Mouse (Mus musculus): ENCODE data around the gene Olfr815. TPM values are rescaled to one million over a fixed set of nuclear protein-coding genes. Genes with fewer than 3 reads are reported as not detected.
"Not testable (repeated sequence)": the region's sequence is repeated elsewhere in the genome, so short reads cannot be mapped to it uniquely, and the experiment has no call there.

Olfr815 gene
- polyA plus RNA-seq (2015; fragmentation: Nextera tagmentation; extraction: Ambion mirVana), result not detected in 2 replicates

DNA sequence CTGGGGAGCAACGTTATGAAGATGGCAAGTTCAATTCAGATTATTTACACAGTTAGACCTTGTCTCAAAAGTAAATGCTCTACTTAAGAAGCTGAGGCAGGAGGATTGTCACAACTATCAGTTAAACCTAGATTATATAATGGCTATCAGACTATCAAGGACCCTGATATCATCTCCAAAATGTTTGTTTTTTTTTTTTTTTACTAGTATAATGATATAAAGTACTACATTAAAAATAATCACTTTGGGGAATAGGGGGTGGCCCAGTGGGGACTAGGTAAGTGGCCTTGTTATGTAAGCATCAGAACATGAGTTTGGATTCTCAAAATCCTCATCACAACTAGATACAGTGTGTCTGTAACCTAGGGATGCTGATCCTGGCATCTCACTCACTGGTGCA, at the start of gene Olfr815:
Gene Olfr815, minus strand, starts transcription at position 101 of the 400 bp plus-strand sequence.
- H3K27ac ChIP-seq (replicated peaks), result not testable (repeated sequence)

DNA sequence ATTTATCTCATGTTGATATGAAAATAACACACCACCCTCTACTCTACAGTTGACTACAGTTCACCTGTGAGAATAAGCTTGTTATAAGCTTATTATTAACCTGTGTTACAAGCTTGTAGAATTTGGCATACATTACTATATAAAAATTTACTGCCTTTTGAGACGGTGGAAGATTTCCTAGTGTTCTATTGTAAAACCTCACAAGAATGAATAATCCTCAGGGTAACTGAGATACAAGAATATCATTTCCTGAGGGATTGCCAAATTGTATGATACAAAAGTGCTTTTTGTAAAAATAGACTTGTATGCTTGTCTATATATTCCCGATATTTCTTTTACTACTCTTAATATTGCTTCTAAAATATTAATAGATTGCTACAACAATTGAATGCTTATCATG, 43.3 kb upstream of the Olfr815 start, which contains the start of gene Olfr818:
Gene Olfr818, minus strand, starts transcription at position 101 of the 400 bp plus-strand sequence.
- no peak for ATAC-seq (ENCODE audit: low FRiP score)
- no peak within 1 kb of the TSS for H3K4me3 ChIP-seq (replicated peaks)
- no peak within 1 kb of the TSS for H3K4me2 ChIP-seq
- WGBS, result 96% methylated on average over 2 of the region's 2 CpGs
- H3K36me3 ChIP-seq, result no peaks in the 10 kb centered on the region
- no peaks in the 10 kb centered on the region for H3K4me1 ChIP-seq
- no peak within 1 kb of the TSS for H3K27ac ChIP-seq (replicated peaks)
- no peaks in the 10 kb centered on the region for H3K27me3 ChIP-seq (replicated peaks)
- no peak within 1 kb of the TSS for H3K9ac ChIP-seq (replicated peaks)
- H3K9me3 ChIP-seq (replicated peaks), result no peaks in the 10 kb centered on the region

More for the DNA sequence above, at the start of gene Olfr815:
- H3K4me1 ChIP-seq; H3K9me3 ChIP-seq (replicated peaks); H3K9ac ChIP-seq (replicated peaks); ATAC-seq (ENCODE audit: low FRiP score); H3K4me2 ChIP-seq; H3K27me3 ChIP-seq (replicated peaks); H3K4me3 ChIP-seq (replicated peaks); H3K36me3 ChIP-seq: not testable (repeated sequence)
- 53% methylated on average over 1 of the region's 1 CpGs for WGBS

DNA sequence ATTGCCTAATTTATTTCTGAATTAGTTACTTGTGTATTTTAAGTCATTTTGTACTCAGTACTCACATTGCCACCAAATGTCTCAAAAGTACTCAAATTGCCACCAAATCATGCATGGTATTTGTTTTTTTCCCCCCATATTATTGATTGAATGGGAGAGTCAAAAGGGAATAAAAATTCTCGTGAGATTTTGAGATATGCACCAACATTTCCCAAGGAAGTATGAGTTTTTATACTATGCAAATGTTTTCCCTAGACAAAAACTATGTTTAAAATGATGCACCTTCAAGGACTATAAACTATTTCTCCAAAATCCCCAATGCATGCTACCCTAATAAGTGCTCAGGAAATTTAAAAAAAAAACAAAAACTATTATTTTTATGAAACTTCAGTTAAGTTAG, 9.8 kb upstream of the Olfr815 start, which contains the start of gene Olfr816:
Gene Olfr816, minus strand, starts transcription at position 101 of the 400 bp plus-strand sequence.
- 68% methylated on average over 1 of the region's 1 CpGs for WGBS
- Histone ChIP-seq H3K4me1 (no peaks in the 10 kb centered on the region), H3K9me3 (replicated peaks) (no peaks in the 10 kb centered on the region), H3K9ac (replicated peaks) (no peak within 1 kb of the TSS), H3K4me2 (no peak within 1 kb of the TSS), H3K36me3 (no peaks in the 10 kb centered on the region), H3K27me3 (replicated peaks) (no peaks in the 10 kb centered on the region), H3K27ac (replicated peaks) (no peak within 1 kb of the TSS), H3K4me3 (replicated peaks) (no peak within 1 kb of the TSS)
- no peak for ATAC-seq (ENCODE audit: low FRiP score)

DNA sequence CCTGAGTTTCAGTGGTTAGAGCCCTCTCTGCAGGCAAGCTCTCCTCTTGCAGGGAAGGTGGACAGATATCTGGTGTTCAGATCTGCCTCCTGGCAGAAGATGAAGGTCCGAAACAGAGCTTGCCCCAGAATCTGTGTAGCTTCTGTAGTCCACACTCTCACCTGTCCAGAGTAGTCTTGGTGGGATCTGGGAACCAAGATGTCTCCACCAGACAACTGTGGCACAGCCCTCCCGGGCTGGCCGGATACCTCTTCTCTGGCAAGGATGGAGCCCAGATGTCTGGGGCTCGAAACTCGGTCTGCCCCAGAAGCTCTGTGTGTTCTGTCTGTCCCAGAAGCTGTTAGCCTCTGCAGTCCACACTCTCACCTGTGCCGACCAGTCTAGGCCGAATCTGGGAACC, 19.7 kb downstream of the Olfr815 start:
- Histone ChIP-seq H3K27me3 (replicated peaks) (no peaks in the 10 kb centered on the region), H3K9ac (replicated peaks) (no peak overlapping the region), H3K4me2 (no peak overlapping the region), H3K9me3 (replicated peaks) (no peaks in the 10 kb centered on the region), H3K36me3 (no peaks in the 10 kb centered on the region), H3K4me3 (replicated peaks) (no peak overlapping the region), H3K27ac (replicated peaks) (no peak overlapping the region), H3K4me1 (no peaks in the 10 kb centered on the region)
- no peak for ATAC-seq (ENCODE audit: low FRiP score)
- 93% methylated on average over 7 of the region's 7 CpGs for WGBS

DNA sequence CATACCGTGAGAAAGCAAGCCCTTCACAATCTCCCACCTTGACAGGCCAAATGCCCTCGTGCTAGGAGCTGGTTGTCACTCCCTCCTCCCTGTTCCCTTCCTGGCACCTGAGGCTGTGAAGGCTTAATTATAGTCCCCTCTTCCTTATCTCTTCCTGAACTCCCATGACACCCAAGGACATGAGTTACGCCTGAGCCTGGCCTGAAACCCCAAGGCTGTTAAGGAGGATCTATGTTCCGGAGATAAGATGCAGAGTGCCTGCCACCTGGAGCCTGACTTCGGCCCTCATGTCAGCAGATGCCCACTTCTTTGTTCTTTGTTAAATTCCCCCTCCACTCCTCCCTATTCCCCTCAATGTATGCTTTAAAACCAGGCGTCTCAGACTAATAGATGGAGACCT, 20.2 kb downstream of the Olfr815 start:
- ATAC-seq (ENCODE audit: low FRiP score); H3K9ac ChIP-seq (replicated peaks); H3K4me1 ChIP-seq; H3K36me3 ChIP-seq; H3K4me2 ChIP-seq; H3K4me3 ChIP-seq (replicated peaks); H3K9me3 ChIP-seq (replicated peaks); H3K27ac ChIP-seq (replicated peaks); H3K27me3 ChIP-seq (replicated peaks): not testable (repeated sequence)
- WGBS, result 84% methylated on average over 6 of the region's 6 CpGs

DNA sequence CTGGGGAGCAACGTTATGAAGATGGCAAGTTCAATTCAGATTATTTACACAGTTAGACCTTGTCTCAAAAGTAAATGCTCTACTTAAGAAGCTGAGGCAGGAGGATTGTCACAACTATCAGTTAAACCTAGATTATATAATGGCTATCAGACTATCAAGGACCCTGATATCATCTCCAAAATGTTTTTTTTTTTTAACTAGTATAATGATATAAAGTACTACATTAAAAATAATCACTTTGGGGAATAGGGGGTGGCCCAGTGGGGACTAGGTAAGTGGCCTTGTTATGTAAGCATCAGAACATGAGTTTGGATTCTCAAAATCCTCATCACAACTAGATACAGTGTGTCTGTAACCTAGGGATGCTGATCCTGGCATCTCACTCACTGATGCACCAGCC, 25.9 kb downstream of the Olfr815 start, which contains the start of gene Olfr814:
Gene Olfr814, minus strand, starts transcription at position 101 of the 400 bp plus-strand sequence.
- H3K4me1 ChIP-seq; H3K4me2 ChIP-seq; H3K36me3 ChIP-seq; H3K9me3 ChIP-seq (replicated peaks); H3K27me3 ChIP-seq (replicated peaks); H3K4me3 ChIP-seq (replicated peaks); H3K9ac ChIP-seq (replicated peaks); H3K27ac ChIP-seq (replicated peaks); ATAC-seq (ENCODE audit: low FRiP score): not testable (repeated sequence)
- WGBS, result 55% methylated on average over 1 of the region's 1 CpGs

DNA sequence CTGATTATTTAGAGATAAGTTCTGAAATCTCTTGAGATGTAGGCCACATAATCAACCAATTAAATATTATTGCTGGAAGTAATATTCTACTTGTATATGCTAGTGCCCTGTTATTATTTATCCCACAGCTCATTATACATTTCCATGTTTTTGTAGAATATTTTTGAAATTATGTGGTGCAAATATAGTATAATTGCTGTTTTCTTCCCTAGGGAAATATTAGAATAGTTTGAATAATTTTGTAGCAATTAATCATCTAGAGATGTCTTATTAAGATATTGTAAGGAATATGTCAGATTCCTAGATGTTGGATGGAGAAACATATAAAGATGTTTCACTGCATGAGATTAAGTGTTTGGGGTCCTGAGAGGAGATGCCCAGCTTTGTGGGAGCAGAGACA, 50.6 kb downstream of the Olfr815 start, which contains the start of gene Olfr813:
Gene Olfr813, plus strand, starts transcription at position 301 of the 400 bp plus-strand sequence.
- no peak for ATAC-seq (ENCODE audit: low FRiP score)
- no peak within 1 kb of the TSS for H3K9ac ChIP-seq (replicated peaks)
- H3K36me3 ChIP-seq, result no peaks in the 10 kb centered on the region

More for the DNA sequence above, 50.6 kb downstream of the Olfr815 start, which contains the start of gene Olfr813:
- Histone ChIP-seq H3K4me3 (replicated peaks) (no peak within 1 kb of the TSS), H3K4me1 (no peaks in the 10 kb centered on the region), H3K9me3 (replicated peaks) (no peaks in the 10 kb centered on the region), H3K27me3 (replicated peaks) (no peaks in the 10 kb centered on the region), H3K4me2 (no peak within 1 kb of the TSS), H3K27ac (replicated peaks) (no peak within 1 kb of the TSS)

Other genes with a start within 250 kb of the Olfr815 start
- gene Olfr800, start 248.2 kb downstream of the Olfr815 start, polyA plus RNA-seq (2015; fragmentation: Nextera tagmentation; extraction: Ambion mirVana), result not detected in 2 replicates
- gene Olfr801, start 232.0 kb downstream of the Olfr815 start, polyA plus RNA-seq (2015; fragmentation: Nextera tagmentation; extraction: Ambion mirVana), result not detected in 2 replicates
- gene Olfr802, start 217.7 kb downstream of the Olfr815 start, polyA plus RNA-seq (2015; fragmentation: Nextera tagmentation; extraction: Ambion mirVana), result 0.08 TPM in 1 of 2 replicates, not detected in the other
- gene Olfr803, start 211.6 kb downstream of the Olfr815 start, polyA plus RNA-seq (2015; fragmentation: Nextera tagmentation; extraction: Ambion mirVana), result not detected in 2 replicates
- gene Olfr804, start 202.7 kb downstream of the Olfr815 start, polyA plus RNA-seq (2015; fragmentation: Nextera tagmentation; extraction: Ambion mirVana), result not detected in 2 replicates
- not detected in 2 replicates for gene Olfr805, start 176.5 kb downstream of the Olfr815 start, polyA plus RNA-seq (2015; fragmentation: Nextera tagmentation; extraction: Ambion mirVana)
- not detected in 2 replicates for gene Olfr806, start 163.9 kb downstream of the Olfr815 start, polyA plus RNA-seq (2015; fragmentation: Nextera tagmentation; extraction: Ambion mirVana)
- not detected in 2 replicates for gene Olfr807, start 148.1 kb downstream of the Olfr815 start, polyA plus RNA-seq (2015; fragmentation: Nextera tagmentation; extraction: Ambion mirVana)
- not detected in 2 replicates for gene Olfr808, start 140.4 kb downstream of the Olfr815 start, polyA plus RNA-seq (2015; fragmentation: Nextera tagmentation; extraction: Ambion mirVana)
- gene Olfr809, start 131.2 kb downstream of the Olfr815 start, polyA plus RNA-seq (2015; fragmentation: Nextera tagmentation; extraction: Ambion mirVana), result not detected in 2 replicates
- not detected in 2 replicates for gene Olfr810, start 111.0 kb downstream of the Olfr815 start, polyA plus RNA-seq (2015; fragmentation: Nextera tagmentation; extraction: Ambion mirVana)
- not detected in 2 replicates for gene Olfr811, start 101.5 kb downstream of the Olfr815 start, polyA plus RNA-seq (2015; fragmentation: Nextera tagmentation; extraction: Ambion mirVana)
- gene Olfr812, start 59.8 kb downstream of the Olfr815 start, polyA plus RNA-seq (2015; fragmentation: Nextera tagmentation; extraction: Ambion mirVana), result not detected in 2 replicates
- not detected in 2 replicates for gene Olfr813, start 50.5 kb downstream of the Olfr815 start, polyA plus RNA-seq (2015; fragmentation: Nextera tagmentation; extraction: Ambion mirVana)
- not detected in 2 replicates for gene Olfr814, start 26.0 kb downstream of the Olfr815 start, polyA plus RNA-seq (2015; fragmentation: Nextera tagmentation; extraction: Ambion mirVana)
- not detected in 2 replicates for gene Olfr816, start 9.7 kb upstream of the Olfr815 start, polyA plus RNA-seq (2015; fragmentation: Nextera tagmentation; extraction: Ambion mirVana)
- gene Olfr818, start 43.2 kb upstream of the Olfr815 start, polyA plus RNA-seq (2015; fragmentation: Nextera tagmentation; extraction: Ambion mirVana), result not detected in 2 replicates
- gene Olfr819, start 61.4 kb upstream of the Olfr815 start, polyA plus RNA-seq (2015; fragmentation: Nextera tagmentation; extraction: Ambion mirVana), result not detected in 2 replicates
- not detected in 2 replicates for gene Olfr247, start 70.3 kb upstream of the Olfr815 start, polyA plus RNA-seq (2015; fragmentation: Nextera tagmentation; extraction: Ambion mirVana)
- gene Gm10310, start 79.2 kb upstream of the Olfr815 start, polyA plus RNA-seq (2015; fragmentation: Nextera tagmentation; extraction: Ambion mirVana), result not detected in 2 replicates
- gene Olfr820, start 106.8 kb upstream of the Olfr815 start, polyA plus RNA-seq (2015; fragmentation: Nextera tagmentation; extraction: Ambion mirVana), result not detected in 2 replicates
- not detected in 2 replicates for gene Olfr821, start 124.5 kb upstream of the Olfr815 start, polyA plus RNA-seq (2015; fragmentation: Nextera tagmentation; extraction: Ambion mirVana)
- not detected in 2 replicates for gene Olfr822, start 165.3 kb upstream of the Olfr815 start, polyA plus RNA-seq (2015; fragmentation: Nextera tagmentation; extraction: Ambion mirVana)
- not detected in 2 replicates for gene Olfr823, start 209.5 kb upstream of the Olfr815 start, polyA plus RNA-seq (2015; fragmentation: Nextera tagmentation; extraction: Ambion mirVana)
- not detected in 2 replicates for gene Olfr824, start 224.1 kb upstream of the Olfr815 start, polyA plus RNA-seq (2015; fragmentation: Nextera tagmentation; extraction: Ambion mirVana)